Mouse (Mus musculus): ENCODE measurements around the gene Pomp. TPM values are rescaled to one million over a fixed set of nuclear protein-coding genes. Genes with fewer than 3 reads are reported as not detected.

Pomp gene
- total RNA-seq (2023): 10 to 100 TPM; 86.1 to 88.2 TPM

GRCm38 (mm10) chr5:147860449-147861261 lies at the start of gene Pomp:
Gene Pomp (plus strand): TSS chr5:147860461.

GRCm38 (mm10) chr5:147894455-147895076 lies 34.3 kb downstream of the Pomp start, which contains the start of gene Slc46a3:
Gene Slc46a3 (minus strand): TSS chr5:147894815.

Other genes with a start within 250 kb of the Pomp start
- 1 to 10 TPM; 1.3 to 3.7 TPM for gene Flt1, start 134.4 kb upstream of the Pomp start, total RNA-seq (2023)
- gene Slc46a3, start 34.4 kb downstream of the Pomp start, total RNA-seq (2023): 10 to 100 TPM; 12.9 to 15.7 TPM
- 1 to 10 TPM in 1 of 2 experiments, under 1 TPM in 1; 0.82 to 1.1 TPM for gene Mtus2, start 96.9 kb downstream of the Pomp start, total RNA-seq (2023)

All from neutrophil, adult 59 days (primary cell).